Mouse (Mus musculus) embryonic fibroblast, embryonic 13.5 days (primary cell): ENCODE results near the gene Dock9.

Source experiments
- CTCF ChIP-seq: IDR thresholded peaks from 2 replicates; pipeline ENCODE4 v1.5.1; 2011; ENCODE audit warnings: mild to moderate bottlenecking, control low read depth, low read length, moderate library complexity, borderline replicate concordance; ENCODE audit not compliant: insufficient read depth
- POLR2A ChIP-seq: IDR thresholded peaks from 2 replicates; pipeline ENCODE4 v1.6.1; 2011; ENCODE audit warnings: low read depth, mild to moderate bottlenecking, control low read depth, low read length, moderate library complexity

DNA sequence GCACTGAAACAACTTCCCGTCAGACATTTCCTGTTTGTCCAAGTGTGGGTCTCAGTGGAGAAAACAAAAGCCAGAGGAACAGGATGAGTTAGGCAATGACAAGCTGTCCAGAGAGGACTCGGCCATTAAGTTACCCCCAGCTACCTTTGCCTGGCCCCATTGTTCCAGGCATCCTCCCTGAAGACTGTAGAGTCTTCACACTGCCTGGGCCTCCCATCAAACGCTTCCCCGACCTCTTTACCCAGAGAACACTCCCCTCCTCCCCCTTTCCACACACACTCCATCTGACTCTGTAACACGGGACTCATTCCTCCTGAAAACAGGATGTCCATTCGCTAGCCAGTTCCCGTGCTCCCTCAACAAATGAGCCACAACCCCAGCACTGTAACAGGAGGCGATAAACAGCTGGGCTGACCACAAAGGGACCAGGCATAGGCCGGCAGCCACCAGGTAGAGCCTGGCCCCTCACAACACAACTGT lies 149.0 kb downstream of the Dock9 start:
- no peak for TF ChIP-seq CTCF
- no peak for TF ChIP-seq POLR2A
